Mouse (Mus musculus): ENCODE results near the gene Slc1a7. TPM values are rescaled to one million over a fixed set of nuclear protein-coding genes. Genes with fewer than 3 reads are reported as not detected.

Slc1a7 gene
- polyA plus RNA-seq, 1 experiment = 0.22 TPM

GRCm38 (mm10) chr4:108018961-108019921 is 51.1 kb downstream of the Slc1a7 start:
- no peak overlapping the region for H3ac ChIP-seq (ENCODE audit: control insufficient read depth, insufficient read length)
- no peaks in the 10 kb centered on the region for H3K36me3 ChIP-seq (ENCODE audit: control insufficient read depth, insufficient read depth)
- H3K4me3 ChIP-seq = no peak overlapping the region
- no peak overlapping the region for H3K4me2 ChIP-seq (ENCODE audit: low read depth)
- TF ChIP-seq MYOG (IDR thresholded peaks at IDR 0.05; ENCODE audit: control insufficient read depth in 1 of 3, insufficient read depth in 1 of 3, insufficient read length in 2 of 3, low read depth in 2 of 3) (peak in 1 of 3 experiments; percentile 14), SRF (IDR thresholded peaks at IDR 0.05; ENCODE audit: control insufficient read depth, insufficient read length, low read depth) (no peak)
- H3K79me2 ChIP-seq (ENCODE audit: control insufficient read depth, insufficient read depth) = no peaks in the 10 kb centered on the region
- no peaks in the 10 kb centered on the region for H3K27me3 ChIP-seq (ENCODE audit: control insufficient read depth, insufficient read depth, insufficient read length)

GRCm38 (mm10) chr4:108020178-108020577 is 52.0 kb downstream of the Slc1a7 start:
- H3K27me3 ChIP-seq (ENCODE audit: control insufficient read depth, insufficient read depth, insufficient read length) = no peaks in the 10 kb centered on the region
- H3K79me2 ChIP-seq (ENCODE audit: control insufficient read depth, insufficient read depth) = no peaks in the 10 kb centered on the region
- H3K36me3 ChIP-seq (ENCODE audit: control insufficient read depth, insufficient read depth) = no peaks in the 10 kb centered on the region
- no peak overlapping the region for H3K4me2 ChIP-seq (ENCODE audit: low read depth)
- H3K4me3 ChIP-seq = no peak overlapping the region
- TF ChIP-seq REST (IDR thresholded peaks at IDR 0.05; ENCODE audit: insufficient read depth, insufficient read length) = no peak
- TF ChIP-seq E2F4 (IDR thresholded peaks at IDR 0.05; ENCODE audit: insufficient read depth) = no peak
- no peak for TF ChIP-seq POLR2AphosphoS2 (IDR thresholded peaks at IDR 0.05; ENCODE audit: insufficient read length, low read depth)
- no peak for TF ChIP-seq SRF (IDR thresholded peaks at IDR 0.05; ENCODE audit: control insufficient read depth, insufficient read length, low read depth)
- no peak for TF ChIP-seq TCF3 (IDR thresholded peaks at IDR 0.05; ENCODE audit: insufficient read length, low read depth)
- TF ChIP-seq CEBPB (IDR thresholded peaks at IDR 0.05; ENCODE audit: insufficient read depth, poor library complexity, severe bottlenecking) = no peak
- TF ChIP-seq TCF12 (IDR thresholded peaks at IDR 0.05; ENCODE audit: insufficient read depth, poor library complexity, severe bottlenecking) = no peak
- TF ChIP-seq POLR2A (IDR thresholded peaks at IDR 0.05; ENCODE audit: insufficient read length, low read depth) = no peak
- TF ChIP-seq MYOG (IDR thresholded peaks at IDR 0.05; ENCODE audit: control insufficient read depth in 1 of 3, insufficient read depth in 1 of 3, insufficient read length in 2 of 3, low read depth in 2 of 3) = no peak
- TF ChIP-seq MAX (IDR thresholded peaks at IDR 0.05; ENCODE audit: low read depth) = no peak
- no peak for TF ChIP-seq MYOD1 (IDR thresholded peaks at IDR 0.05; ENCODE audit: control insufficient read depth in 1 of 3, insufficient read length in 2 of 3, low read depth in 2 of 3)
- no peak overlapping the region for H3ac ChIP-seq (ENCODE audit: control insufficient read depth, insufficient read length)

GRCm38 (mm10) chr4:108023186-108023585 is 55.1 kb downstream of the Slc1a7 start:
- no peak for TF ChIP-seq POLR2A (IDR thresholded peaks at IDR 0.05; ENCODE audit: insufficient read length, low read depth)
- TF ChIP-seq CEBPB (IDR thresholded peaks at IDR 0.05; ENCODE audit: insufficient read depth, poor library complexity, severe bottlenecking) = no peak
- no peak for TF ChIP-seq MAX (IDR thresholded peaks at IDR 0.05; ENCODE audit: low read depth)
- no peak for TF ChIP-seq SRF (IDR thresholded peaks at IDR 0.05; ENCODE audit: control insufficient read depth, insufficient read length, low read depth)
- TF ChIP-seq POLR2AphosphoS2 (IDR thresholded peaks at IDR 0.05; ENCODE audit: insufficient read length, low read depth) = no peak
- no peak for TF ChIP-seq MYOG (IDR thresholded peaks at IDR 0.05; ENCODE audit: control insufficient read depth in 1 of 3, insufficient read depth in 1 of 3, insufficient read length in 2 of 3, low read depth in 2 of 3)
- no peak for TF ChIP-seq USF1 (IDR thresholded peaks at IDR 0.05; ENCODE audit: low read depth)
- no peak for TF ChIP-seq TCF3 (IDR thresholded peaks at IDR 0.05; ENCODE audit: insufficient read length, low read depth)
- TF ChIP-seq MYOD1 (IDR thresholded peaks at IDR 0.05; ENCODE audit: control insufficient read depth in 1 of 3, insufficient read length in 2 of 3, low read depth in 2 of 3) = no peak
- no peak for TF ChIP-seq REST (IDR thresholded peaks at IDR 0.05; ENCODE audit: insufficient read depth, insufficient read length)
- no peaks in the 10 kb centered on the region for H3K36me3 ChIP-seq (ENCODE audit: control insufficient read depth, insufficient read depth)
- H3K4me3 ChIP-seq = no peak overlapping the region
- no peaks in the 10 kb centered on the region for H3K79me2 ChIP-seq (ENCODE audit: control insufficient read depth, insufficient read depth)
- H3K27me3 ChIP-seq (ENCODE audit: control insufficient read depth, insufficient read depth, insufficient read length) = no peaks in the 10 kb centered on the region
- H3K4me2 ChIP-seq (ENCODE audit: low read depth) = no peak overlapping the region
- H3ac ChIP-seq (ENCODE audit: control insufficient read depth, insufficient read length) = no peak overlapping the region

GRCm38 (mm10) chr4:108024641-108025040 is 56.5 kb downstream of the Slc1a7 start:
- H3ac ChIP-seq (ENCODE audit: control insufficient read depth, insufficient read length) = no peak overlapping the region
- no peaks in the 10 kb centered on the region for H3K36me3 ChIP-seq (ENCODE audit: control insufficient read depth, insufficient read depth)
- H3K79me2 ChIP-seq (ENCODE audit: control insufficient read depth, insufficient read depth) = no peaks in the 10 kb centered on the region
- no peak overlapping the region for H3K4me2 ChIP-seq (ENCODE audit: low read depth)
- TF ChIP-seq TCF12 (IDR thresholded peaks at IDR 0.05; ENCODE audit: insufficient read depth, poor library complexity, severe bottlenecking) (no peak), E2F4 (IDR thresholded peaks at IDR 0.05; ENCODE audit: insufficient read depth) (no peak)
- peaks cover 5% of the 10 kb centered on the region for H3K27me3 ChIP-seq (ENCODE audit: control insufficient read depth, insufficient read depth, insufficient read length)
- H3K4me3 ChIP-seq = no peak overlapping the region

- H3K4me3 ChIP-seq = no peak overlapping the region
- peaks cover 11% of the 10 kb centered on the region for H3K27me3 ChIP-seq (ENCODE audit: control insufficient read depth, insufficient read depth, insufficient read length)
- H3ac ChIP-seq (ENCODE audit: control insufficient read depth, insufficient read length) = no peak overlapping the region
- H3K36me3 ChIP-seq (ENCODE audit: control insufficient read depth, insufficient read depth) = no peaks in the 10 kb centered on the region
- TF ChIP-seq MYOG (IDR thresholded peaks at IDR 0.05; ENCODE audit: control insufficient read depth in 1 of 3, insufficient read depth in 1 of 3, insufficient read length in 2 of 3, low read depth in 2 of 3) = no peak
- no peak for TF ChIP-seq CEBPB (IDR thresholded peaks at IDR 0.05; ENCODE audit: insufficient read depth, poor library complexity, severe bottlenecking)
- no peak for TF ChIP-seq POLR2AphosphoS2 (IDR thresholded peaks at IDR 0.05; ENCODE audit: insufficient read length, low read depth)
- TF ChIP-seq MYOD1 (IDR thresholded peaks at IDR 0.05; ENCODE audit: control insufficient read depth in 1 of 3, insufficient read length in 2 of 3, low read depth in 2 of 3) = no peak
- TF ChIP-seq REST (IDR thresholded peaks at IDR 0.05; ENCODE audit: insufficient read depth, insufficient read length) = no peak
- TF ChIP-seq TCF12 (IDR thresholded peaks at IDR 0.05; ENCODE audit: insufficient read depth, poor library complexity, severe bottlenecking) = no peak
- TF ChIP-seq SRF (IDR thresholded peaks at IDR 0.05; ENCODE audit: control insufficient read depth, insufficient read length, low read depth) = no peak
- no peak overlapping the region for H3K4me2 ChIP-seq (ENCODE audit: low read depth)
- no peaks in the 10 kb centered on the region for H3K79me2 ChIP-seq (ENCODE audit: control insufficient read depth, insufficient read depth)
These were observed 57.1 kb downstream of the Slc1a7 start for GRCm38 (mm10) chr4:108025269-108025668.

Data from myocyte (in vitro differentiated cells).